Mouse (Mus musculus): ENCODE results near the gene Psme2b. TPM values are rescaled to one million over a fixed set of nuclear protein-coding genes. Genes with fewer than 3 reads are reported as not detected.
"Not testable (repeated sequence)": the region's sequence is repeated elsewhere in the genome, so short reads cannot be mapped to it uniquely, and the experiment has no call there.

The Psme2b gene
- total RNA-seq, 2 experiments from 2014 or later = 3.3 to 5.3 TPM

GRCm38 (mm10) chr11:48902021-48902420, 44.0 kb downstream of the Psme2b start, which contains the start of gene Gm5431:
Gm5431 (minus strand) TSS chr11:48902214.
- DNase-seq = peak in 1 of 2 experiments; percentile 8
- intact Hi-C loops (cut with DNase I) = no loop called here

- intact Hi-C loops (cut with DNase I) = not testable (repeated sequence)
These were observed 44.4 kb downstream of the Psme2b start for GRCm38 (mm10) chr11:48901567-48901930.

DNA sequence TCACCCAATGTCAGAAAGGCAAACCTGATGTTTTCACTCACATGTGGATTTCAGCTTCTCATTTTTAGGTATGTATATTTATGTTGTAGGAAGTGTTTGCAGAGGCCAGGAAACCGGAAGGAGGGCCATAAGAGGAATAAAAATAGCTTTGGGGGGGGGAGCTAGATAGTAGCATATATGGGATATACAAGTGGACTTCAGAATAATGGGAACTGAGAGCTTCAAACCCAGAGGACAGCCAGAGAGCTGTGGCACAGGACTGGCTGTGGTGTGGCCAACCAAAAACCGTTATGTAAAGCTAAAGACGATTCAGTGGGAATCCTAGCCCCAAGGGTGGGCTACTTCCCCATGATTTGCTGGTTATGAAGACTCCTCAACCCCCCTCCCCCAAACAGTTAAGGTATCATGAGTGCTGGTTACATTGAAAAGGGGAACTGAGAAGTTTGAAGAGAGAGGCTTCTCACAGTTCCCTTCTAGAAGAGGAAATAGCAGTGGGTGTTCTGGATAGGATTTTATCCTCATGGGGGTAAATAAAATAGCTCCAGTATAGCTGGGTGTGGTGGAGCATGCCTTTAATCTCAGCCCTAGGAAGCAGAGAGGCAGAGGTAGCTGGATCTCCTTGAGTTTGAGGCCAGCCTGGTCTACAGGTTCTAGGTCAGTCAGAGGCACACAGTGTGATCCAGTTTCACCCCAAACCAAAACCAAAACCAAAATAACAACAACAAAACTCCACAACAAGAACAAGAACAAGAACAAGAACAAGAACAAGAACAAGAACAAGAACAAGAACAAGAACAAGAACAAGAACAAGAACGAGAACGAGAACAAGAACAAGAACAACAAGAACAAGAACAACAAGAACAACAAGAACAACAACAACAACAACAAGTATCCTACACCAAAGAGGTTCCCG, 45.1 kb downstream of the Psme2b start:
- peak in 1 of 2 experiments; percentile 24 for DNase-seq
- intact Hi-C loops (cut with DNase I) = not testable (repeated sequence)

More at GRCm38 (mm10) chr11:48901567-48901930, 44.4 kb downstream of the Psme2b start:
- DNase-seq = not testable (repeated sequence)

- intact Hi-C loops (cut with DNase I) = loop anchor here (5.0 to 10.0 kb wide), 2 partner anchors 148 to 656 kb away; partner anchors contain the start of gene Olfr1380
- DNase-seq = no peak
These were observed 47.1 kb downstream of the Psme2b start for GRCm38 (mm10) chr11:48898812-48899431.

Other genes starting within 250 kb of the Psme2b start
- gene Rack1, start 145.9 kb downstream of the Psme2b start, total RNA-seq (2021) = 100 to 1,000 TPM; 385 to 411 TPM
- gene Trim41, start 128.8 kb downstream of the Psme2b start, total RNA-seq (2021) = 10 to 100 TPM; 21.0 to 22.7 TPM
- gene Trim7, start 120.0 kb downstream of the Psme2b start, total RNA-seq (2021) = 10 to 100 TPM; 17.8 to 26.2 TPM
- gene Gm12184, start 119.5 kb downstream of the Psme2b start, total RNA-seq (2021) = 1 to 10 TPM; 3.5 to 3.9 TPM
- 10 to 100 TPM; 12.5 to 13.5 TPM for gene Irgm1, start 74.5 kb downstream of the Psme2b start, total RNA-seq (2021)
- gene Gm5431, start 44.0 kb downstream of the Psme2b start, total RNA-seq (2021) = 1 to 10 TPM in 1 of 2 experiments, under 1 TPM in 1; 0.86 to 3.0 TPM
- not detected for gene Olfr56, start 32.7 kb upstream of the Psme2b start, total RNA-seq (2021)
- 1 to 10 TPM; 5.4 to 6.3 TPM for gene 9930111J21Rik1, start 33.2 kb upstream of the Psme2b start, total RNA-seq (2021)
- 1 to 10 TPM in 1 of 2 experiments, under 1 TPM in 1; 0.97 to 1.8 TPM for gene Gm12185, start 46.0 kb upstream of the Psme2b start, total RNA-seq (2021)
- gene Tgtp1, start 48.0 kb upstream of the Psme2b start, total RNA-seq (2021) = 1 to 10 TPM; 1.8 to 5.3 TPM
- 1 to 10 TPM; 6.0 to 8.0 TPM for gene 9930111J21Rik2, start 105.1 kb upstream of the Psme2b start, total RNA-seq (2021)
- 1 to 10 TPM in 1 of 2 experiments, under 1 TPM in 1; 0.28 to 3.8 TPM for gene Tgtp2, start 118.0 kb upstream of the Psme2b start, total RNA-seq (2021)
- 1 to 10 TPM; 2.3 to 2.7 TPM for gene Ifi47, start 130.4 kb upstream of the Psme2b start, total RNA-seq (2021)
- 1 to 10 TPM; 1.5 TPM for gene Olfr1396, start 168.7 kb upstream of the Psme2b start, total RNA-seq (2021)
- not detected for gene Olfr1395, start 196.1 kb upstream of the Psme2b start, total RNA-seq (2021)
- gene Olfr1394, start 208.2 kb upstream of the Psme2b start, total RNA-seq (2021) = not detected
- gene Btnl9, start 241.0 kb upstream of the Psme2b start, total RNA-seq (2021) = 10 to 100 TPM; 34.7 to 38.5 TPM